Mouse (Mus musculus) c-Kit-negative CD71-positive TER-119-positive erythroid progenitor cells, embryonic 14.5 days (primary cell): ENCODE data around the gene Bcl7c.
A peak's percentile ranks its signal among the peaks of the same experiment; 100 is the strongest.
"Not testable (repeated sequence)": the region's sequence is repeated elsewhere in the genome, so short reads cannot be mapped to it uniquely, and the experiment has no call there.

Experiments
- DNase-seq: peaks from one replicate; pipeline ENCODE4 v3.0.0-alpha.2; 2013; ENCODE audit warnings: low read depth, low spot score

Gene Bcl7c

DNA sequence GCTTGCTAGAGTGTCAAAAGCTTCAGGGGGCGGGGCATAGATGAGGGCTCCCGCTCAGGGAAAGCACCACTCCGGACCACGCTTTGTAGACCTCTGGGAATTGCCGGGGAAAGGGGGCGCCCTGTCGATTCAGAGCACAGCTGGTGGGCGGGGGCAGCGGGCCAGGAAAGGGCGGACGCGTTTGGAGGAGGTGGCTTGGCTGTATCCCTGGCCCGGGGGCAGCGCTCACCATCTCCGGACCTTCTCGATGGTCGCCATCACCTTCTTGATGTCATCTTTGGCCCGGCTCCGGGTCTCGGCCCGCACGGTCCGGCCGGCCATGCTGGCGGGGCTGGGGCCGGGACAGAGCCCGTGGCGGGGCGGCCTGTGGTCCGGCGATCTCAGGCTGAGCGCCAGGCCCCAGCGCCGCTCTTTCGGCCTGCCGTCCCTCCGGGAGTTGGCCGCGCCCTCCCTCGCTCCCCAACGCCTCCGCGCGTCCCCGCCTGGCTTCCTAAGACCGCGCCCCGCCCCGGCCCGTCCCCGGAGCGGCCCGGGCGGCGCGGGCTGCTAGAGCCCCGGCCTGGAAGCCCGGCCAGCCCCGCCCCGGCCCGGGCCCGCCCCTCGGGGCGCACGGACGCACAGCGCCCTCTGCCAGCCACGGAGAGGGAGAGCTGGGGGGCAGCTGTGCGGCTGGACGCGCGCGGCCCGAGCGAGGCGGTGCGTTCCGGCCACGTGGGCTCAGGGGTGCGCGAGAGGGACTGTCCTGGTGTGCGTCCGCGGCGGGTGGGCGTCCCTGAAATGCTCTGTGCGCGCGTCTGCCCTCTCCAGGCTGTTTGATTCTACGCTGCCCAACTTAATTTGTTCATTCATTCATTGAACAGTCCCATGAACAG, at the start of gene Bcl7c:
TSS of gene Bcl7c (minus strand) at position 727 of the 872 bp plus-strand sequence.
- DNase-seq, result peak; percentile 79

DNA sequence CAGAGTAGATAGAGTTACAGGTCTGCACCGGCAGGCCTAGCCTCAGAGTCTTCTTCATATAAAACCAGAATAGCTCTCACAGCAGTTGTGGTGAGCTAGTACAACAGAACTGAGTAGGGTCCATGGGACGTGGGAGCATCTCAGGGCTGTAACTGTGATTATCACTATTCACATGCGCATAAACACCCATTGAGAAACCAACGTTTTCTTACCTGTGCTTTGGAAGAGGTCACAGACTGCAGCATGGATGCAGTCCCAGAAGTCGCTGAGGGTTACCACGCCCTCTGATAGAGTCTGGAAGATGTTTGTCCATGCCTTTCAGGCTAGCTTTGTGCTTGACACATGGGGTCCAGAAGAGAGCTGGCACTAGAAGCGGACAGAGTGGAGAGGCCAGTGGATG, 45.0 kb upstream of the Bcl7c start:
- DNase-seq, result no peak

DNA sequence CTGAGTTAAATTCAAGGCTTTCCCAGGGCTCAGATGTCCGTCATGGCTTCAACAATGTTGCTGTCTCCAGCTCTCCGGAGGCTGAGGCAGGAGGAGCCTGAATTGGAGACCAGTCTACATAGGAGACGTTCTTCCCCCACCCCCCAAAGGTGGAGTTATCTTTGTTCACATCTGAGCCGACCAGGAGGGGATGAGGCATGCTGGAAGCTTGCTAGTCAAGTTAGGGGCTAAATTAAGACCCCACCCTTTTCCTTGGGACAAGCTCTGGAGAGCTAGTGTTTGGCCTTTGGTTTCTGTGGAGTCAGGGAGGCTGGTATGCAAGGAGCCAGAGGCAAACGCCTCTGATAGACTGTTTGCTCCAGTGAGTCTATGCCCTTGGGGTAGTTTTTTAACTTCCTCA, 44.4 kb upstream of the Bcl7c start:
- no peak for DNase-seq

DNA sequence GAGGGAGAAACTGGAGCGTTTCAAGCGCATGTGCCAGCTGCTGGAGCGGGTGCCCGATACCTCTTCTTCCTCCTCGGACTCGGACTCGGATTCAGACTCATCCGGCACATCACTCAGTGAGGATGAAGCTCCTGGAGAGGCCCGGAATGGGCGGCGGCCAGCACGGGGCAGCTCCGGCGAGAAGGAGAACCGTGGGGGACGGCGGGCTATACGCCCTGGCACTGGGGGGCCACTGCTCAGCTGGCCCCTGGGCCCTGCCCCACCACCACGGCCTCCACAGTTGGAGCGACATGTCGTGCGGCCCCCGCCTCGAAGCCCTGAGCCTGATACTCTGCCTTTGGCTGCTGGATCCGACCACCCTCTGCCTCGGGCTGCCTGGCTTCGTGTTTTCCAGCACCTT, 43.3 kb upstream of the Bcl7c start:
- no peak for DNase-seq

DNA sequence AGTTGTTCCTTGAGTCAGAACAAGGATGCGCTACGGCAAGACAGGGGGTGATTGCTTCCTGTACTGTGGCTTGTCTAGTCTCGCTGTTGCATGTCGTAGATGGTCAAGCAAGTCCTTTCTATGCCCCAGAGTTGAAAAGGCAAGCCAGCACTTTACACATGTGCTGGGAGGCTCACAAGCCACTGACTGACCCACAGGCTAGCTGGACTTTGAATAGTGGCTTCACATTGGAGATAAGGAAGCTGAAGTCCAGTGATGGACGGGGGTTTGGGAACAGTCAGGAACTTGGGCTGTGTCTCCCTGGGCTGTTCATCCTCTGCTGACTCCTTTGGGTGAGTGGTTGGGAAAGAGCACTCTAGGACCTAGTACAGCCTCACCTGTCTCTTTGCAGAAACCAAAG, 42.9 kb upstream of the Bcl7c start:
- DNase-seq, result no peak

DNA sequence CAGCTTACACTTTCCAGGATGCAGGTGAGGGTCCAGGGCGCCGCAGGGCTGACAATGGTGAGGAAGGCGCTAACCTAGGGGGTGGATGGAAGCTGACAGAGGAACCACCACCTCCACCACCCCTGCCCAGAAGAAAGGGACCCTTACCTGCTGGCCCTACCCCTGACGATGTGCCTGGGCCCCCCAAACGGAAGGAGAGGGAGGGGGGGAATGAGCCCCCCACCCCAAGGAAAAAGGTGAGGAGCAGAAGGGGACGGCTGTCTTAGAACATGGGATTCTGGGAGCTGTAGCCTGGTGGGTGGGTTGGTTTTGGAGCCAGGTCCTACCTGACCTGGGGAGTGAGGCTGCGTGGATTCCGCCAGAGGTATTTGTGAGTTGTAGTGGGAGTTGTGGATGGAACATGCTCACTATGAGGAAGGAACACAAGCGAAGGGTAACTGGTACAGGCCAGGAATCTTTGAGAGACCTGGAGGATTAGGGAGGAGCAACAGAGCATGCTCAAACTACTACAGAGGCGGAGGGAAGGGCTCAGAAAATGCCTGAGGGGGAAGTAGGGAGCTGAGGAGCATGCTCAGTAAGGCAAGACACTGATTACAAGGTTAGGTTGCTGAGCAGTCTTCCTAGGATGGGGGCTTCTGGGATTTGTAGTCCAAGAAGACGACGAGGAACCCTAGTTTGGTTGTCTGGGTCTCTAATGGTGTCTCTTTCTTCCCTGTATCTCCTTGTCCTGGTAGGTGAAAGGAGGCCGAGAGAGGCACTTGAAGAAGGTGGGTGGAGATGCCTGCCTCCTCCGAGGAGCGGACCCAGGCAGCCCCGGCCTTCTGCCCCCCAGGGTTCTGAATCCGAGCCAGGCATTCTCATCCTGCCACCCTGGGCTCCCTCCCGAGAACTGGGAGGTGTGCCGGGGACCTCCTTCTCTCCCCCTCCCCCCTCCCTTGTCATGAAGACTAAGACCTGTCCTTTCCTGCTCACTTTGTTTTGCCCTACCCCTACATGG, 41.7 kb upstream of the Bcl7c start:
- DNase-seq, result no peak

DNA sequence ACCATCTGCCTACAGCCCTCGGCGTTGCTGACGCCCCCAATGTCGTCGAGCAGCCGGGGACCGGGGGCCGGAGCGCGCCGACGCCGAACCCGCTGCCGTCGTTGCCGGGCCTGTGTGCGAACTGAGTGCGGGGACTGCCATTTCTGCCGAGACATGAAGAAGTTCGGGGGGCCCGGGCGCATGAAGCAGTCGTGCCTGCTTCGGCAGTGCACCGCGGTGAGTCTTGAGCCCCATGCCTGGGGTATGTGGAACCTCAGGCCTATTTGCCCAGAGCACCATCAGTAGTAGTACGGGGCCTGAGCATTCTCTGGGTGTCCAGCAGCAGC, 39.5 kb upstream of the Bcl7c start:
- DNase-seq, result no peak

DNA sequence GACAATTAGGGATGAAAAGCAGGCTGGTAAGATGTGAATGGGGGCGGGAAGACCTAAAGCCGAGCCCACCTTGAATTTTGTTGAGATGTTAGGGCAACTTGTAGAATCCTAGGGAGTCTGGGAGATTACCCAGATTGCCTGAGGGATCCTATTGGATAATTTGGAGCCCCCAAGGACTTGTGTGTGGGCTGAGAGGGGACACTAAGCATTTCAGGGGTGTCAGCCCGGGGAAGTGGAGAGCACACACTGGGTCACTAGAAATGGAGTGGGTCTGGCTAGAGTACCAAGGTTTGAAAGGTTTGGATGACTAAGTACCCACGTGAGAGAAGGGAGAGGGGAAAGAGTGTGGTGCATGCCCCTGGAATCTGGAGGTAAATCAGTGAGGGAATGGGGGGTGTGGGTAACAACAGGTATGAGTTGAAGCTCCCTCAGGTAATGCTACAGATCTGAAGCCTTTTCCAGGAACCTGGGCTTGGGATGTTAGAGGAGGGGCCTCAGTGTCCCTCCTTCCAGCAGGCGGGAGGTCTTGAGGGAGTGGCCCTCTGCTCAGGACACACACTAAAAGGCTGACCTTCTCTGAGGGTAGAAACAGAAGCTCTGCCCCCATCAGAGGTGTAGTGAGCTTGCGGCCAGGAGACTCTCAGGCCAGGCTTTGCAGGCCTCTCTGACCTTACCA, 39.0 kb upstream of the Bcl7c start:
- no peak for DNase-seq

DNA sequence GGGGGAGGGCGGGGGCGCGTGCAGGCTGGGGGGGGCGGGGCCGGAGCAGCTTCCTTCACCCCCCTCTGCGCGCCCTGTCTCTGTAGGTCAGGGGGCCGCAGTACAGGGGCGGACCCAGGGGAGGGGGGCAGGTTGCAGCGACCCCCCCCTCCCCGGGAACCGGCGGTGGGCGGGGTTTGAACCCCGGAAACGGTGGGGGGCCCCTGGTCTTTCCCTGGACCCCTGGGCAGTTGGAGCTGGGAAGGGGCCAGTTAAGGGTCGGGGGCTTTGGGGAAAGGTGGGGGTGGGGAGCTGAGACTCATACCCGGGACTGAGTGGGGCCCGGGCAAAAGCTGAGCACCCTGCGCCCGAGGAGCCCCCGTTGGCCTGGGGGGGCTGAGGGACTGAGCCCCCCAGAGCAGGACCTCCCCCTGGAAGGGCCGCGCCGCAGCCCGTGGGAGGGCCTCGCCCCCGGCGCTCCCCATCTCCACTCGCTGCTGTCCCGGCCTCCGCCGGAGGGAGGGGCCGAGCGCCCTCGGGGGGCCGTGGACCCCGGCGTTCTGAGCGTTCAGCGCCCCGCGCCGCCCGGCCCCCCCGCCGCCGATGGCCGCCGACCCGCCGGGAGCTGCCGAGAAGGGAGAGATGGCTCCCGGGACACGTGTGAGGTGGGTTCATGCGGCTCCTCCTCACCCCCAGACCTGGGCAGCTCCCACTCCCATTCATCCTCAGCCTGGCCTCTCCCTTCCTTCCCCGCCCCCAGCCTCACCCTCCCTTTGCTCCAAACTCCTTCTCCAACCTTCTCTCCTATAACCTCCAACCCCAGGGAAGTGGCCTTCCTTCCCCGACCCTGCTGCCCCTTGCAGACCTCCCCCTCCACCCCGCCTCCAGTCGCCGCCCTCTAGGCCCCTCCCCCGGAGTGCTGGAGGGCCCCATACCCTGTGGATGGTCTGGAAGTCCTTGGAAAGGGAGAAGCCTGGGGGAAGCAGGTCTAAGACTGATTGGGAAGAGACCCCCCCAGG, 38.1 kb upstream of the Bcl7c start:
- DNase-seq, result no peak

DNA sequence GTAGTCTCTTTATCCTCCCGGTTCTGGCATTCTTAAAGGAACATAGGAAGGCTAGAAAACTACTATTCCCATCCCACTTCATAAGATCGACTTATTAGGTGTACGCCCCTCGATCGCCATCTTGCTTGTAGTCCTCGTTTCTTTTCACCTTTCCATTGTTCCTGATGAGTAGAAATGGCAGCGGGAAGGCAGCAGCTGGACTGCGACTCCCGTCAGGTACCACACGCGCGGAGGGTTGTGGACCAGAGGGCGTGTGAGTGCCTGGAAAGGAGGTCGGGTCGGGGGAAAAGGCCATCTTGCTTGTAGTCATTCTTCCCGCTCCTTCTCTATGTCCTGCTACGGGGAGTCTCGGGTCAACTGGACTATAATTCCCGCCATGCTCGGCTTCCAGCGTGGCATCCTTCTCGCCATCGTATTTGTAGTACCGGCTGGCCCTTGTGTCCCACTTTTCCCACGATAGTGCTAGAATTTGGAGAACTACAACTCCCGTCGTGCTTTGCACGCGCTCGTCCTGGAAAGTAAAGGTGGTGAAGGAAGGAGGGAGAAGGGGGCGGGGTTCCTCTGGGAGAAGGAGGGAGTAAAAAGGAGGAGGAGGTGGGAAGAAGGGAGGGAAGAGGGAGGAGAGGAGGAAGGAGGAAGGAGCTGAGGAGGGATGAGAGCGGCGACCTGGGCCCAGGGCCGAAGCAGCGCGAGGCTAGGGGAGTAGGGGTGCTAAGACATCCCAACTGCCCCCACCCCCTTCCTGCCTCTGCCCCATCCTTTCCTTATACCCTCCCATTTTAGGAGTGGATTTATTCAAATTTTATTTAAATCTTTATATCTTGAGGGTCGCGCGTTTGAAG, 37.1 kb upstream of the Bcl7c start:
- DNase-seq, result peak; percentile 62

DNA sequence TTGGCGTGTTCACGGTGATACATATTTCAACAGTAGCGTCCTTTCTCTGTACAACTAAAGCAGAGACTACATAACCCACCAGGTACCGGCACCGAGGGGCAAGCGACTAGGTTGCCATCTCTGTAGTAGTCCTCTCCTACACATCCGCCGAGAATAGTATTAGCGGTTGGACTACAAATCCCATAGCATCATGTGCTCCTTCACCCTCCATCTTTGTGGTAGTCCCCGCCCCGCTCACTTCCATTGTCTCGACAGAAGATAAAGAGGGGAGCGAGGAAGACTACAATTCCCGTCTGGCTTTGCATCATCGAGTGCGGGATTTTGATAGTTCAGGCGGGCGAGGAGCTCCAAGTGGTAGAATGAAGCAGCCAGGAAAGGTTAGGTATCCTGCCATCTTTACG, 36.5 kb upstream of the Bcl7c start:
- peak; percentile 63 for DNase-seq

DNA sequence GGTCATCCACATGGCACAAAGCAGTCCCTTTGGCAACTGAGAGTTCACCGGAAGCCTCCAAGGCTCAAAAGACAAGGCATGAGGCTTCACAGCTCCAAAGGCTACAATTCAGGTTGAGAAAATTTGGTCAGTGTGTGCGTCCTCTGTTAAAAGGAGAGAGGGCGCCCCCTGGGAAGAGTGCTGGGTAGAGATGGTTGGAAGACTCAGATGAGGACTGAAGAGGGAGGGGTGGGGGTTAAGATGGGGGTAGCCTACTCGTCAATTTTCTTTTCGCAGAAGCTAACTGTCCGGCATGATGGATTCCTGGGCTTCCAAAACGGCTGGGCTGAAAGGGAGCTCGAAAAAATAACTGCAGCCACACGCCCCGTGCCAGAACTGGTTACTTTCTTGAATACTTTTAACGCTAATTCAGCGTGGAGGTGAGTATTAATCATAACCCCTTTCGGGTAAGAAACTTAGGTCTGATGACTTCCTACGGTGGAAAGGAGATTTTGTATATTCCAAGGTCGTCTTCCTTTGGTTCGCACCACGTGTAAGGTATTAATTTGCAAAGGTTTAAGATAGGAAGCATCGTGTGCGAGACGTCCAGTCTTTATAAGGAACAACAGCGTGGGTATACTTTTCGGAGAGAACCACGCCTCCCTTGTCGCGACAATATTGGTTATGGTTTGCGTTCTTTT, 35.8 kb upstream of the Bcl7c start, which contains the start of gene Fbxl19:
TSS of gene Fbxl19 (plus strand) at position 178 of the 680 bp plus-strand sequence.
- no peak for DNase-seq

DNA sequence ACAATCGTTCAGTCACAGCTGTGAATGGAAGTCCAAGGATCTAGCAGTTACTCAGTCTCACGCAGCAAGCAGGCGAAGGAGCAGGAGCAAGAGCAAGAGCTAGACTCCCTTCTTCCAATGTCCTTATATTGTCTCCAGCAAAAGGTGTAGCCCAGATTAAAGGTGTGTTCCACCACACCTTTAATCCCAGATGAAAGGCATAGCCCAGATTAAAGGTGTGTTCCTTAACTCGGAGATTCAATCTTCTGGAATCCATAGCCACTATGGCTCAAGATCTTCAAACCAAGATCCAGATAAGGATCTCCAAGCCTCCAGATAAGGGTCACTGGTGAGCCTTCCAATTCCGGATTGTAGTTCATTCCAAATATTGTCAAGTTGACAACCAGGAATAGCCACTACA, 23.3 kb upstream of the Bcl7c start, which contains the start of gene Ctf2:
TSS of gene Ctf2 (minus strand) at position 101 of the 400 bp plus-strand sequence.
- DNase-seq, result not testable (repeated sequence)

DNA sequence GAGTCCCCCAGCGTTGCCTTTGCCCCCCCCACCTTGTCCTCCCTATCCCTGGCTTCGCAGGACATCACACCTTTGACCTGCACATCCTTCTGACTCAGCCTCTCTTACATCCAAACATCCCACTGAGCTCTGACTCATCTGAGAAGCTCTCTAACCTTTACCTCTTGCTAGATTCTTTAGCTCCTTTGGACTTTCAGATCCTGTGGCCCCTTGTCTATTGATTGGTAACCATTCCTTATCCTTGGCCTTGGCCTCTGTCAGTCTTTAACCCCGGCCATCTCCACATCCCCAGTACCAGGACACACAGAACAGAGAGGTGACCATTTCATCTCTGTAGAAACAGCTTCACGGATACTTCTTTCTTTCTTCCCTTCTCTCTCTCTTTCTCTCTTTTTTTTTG, 21.4 kb upstream of the Bcl7c start:
- no peak for DNase-seq

DNA sequence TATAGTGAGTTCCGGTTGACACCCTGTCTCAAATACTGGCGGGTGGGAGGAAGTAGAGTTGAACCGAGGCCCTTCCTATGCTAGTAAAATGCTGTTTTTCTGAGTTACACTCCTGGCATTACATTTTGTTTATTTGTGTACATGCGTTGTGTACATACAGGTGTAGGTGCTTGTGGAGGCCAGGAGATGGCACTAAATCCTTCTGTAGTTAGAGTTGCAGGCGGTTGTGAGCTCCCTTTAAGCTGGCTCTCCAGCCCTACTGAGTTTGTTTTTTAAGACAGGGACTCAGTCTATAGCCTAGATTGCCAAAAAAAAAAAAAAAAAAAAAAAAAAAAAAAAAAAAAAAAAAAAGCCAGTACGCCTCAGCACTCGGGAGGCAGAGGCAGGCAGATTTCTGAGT, 19.2 kb upstream of the Bcl7c start:
- no peak for DNase-seq

DNA sequence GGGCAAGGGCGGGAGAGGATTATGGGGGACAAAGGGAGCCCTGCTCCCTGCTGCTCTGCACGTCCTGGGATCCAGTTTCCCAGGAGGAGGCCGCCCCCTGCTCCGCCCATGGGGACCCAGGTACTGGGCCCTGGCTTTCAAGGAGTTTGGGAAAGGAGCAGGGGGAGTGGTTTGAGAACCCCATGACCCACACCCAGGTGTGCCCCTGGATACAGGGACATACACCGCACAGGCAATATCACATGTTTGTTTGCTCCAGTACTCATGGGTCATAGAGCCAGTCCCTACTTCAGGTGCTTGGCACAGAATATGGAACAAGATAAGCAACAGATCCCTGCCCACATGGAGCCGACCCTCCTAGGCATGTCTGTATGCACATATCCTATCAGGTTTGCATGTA, 17.2 kb upstream of the Bcl7c start:
- DNase-seq, result no peak

DNA sequence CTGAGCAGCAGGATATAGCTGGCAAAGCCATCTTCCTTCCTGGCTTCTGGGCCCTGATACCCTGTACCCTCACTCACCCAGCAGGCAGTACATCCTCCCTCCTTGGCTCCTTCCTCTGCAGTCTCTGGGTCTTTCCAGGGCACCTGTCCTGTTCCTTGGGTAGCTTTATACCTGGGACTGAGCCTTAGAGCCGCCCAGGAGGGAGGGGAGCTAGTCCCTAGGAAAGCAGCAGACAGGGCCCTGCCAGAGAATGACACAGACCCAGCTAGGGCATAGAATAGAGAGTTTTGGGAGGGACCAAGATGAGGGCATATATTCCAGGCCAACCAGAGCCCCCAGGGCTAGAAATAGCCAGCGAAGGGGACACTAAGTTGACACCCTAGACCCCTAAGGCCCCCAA, 16.8 kb upstream of the Bcl7c start:
- DNase-seq, result no peak

DNA sequence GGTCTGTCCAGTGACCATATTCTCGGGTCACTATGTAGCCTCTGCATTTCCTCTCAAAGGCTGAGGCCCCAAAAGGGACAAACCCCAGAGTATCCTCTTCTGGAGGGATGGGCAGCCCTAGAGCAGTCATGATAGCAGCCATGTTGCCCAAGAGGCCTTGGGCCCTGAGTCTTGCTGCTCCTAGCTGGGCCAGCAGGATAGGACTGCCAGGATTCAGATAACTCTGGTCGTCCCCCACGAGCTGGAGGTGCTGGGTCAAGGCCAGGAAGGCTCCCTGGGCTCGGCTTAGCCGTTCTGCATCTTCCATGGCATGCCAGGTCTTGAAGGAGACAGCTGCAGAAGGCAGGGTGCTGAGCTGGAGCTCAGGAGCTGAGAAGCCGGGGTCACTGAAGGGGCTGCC, 10.5 kb upstream of the Bcl7c start:
- DNase-seq, result no peak

DNA sequence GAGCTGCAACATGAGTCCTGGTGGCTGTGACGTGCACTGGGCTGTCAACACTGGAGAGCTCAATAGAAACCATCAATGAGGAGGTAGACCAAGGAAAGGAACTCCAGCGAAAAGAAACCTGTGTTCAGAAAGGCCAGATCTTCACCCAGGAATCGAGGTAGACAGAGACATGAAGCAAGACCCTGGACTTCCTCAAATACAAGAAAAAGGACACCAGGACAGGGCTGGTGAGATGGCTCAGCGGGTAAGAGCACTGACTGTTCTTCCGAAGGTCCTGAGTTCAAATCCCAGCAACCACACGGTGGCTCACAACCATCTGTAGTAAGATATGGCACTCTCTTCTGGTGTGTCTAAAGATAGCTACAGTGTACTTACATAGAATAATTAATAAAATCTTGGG, 9.6 kb upstream of the Bcl7c start:
- DNase-seq, result no peak
